Mouse (Mus musculus) cerebellum, adult (tissue): ENCODE results near the gene Slc47a2.
"Not testable (repeated sequence)": the region's sequence is repeated elsewhere in the genome, so short reads cannot be mapped to it uniquely, and the experiment has no call there.

Experiments used
- ATAC-seq: cut with Nextera tagmentation; 2 replicates; pipeline ENCODE4 v1.9.2; 2017; ENCODE audit warnings: mild to moderate bottlenecking, moderate library complexity, mixed read lengths; ENCODE audit not compliant: insufficient number of reproducible peaks, low FRiP score, low TSS enrichment

Slc47a2 gene

GRCm38 (mm10) chr11:61346133-61346532 is 3.5 kb upstream of the Slc47a2 start:
- ATAC-seq, result no peak

DNA sequence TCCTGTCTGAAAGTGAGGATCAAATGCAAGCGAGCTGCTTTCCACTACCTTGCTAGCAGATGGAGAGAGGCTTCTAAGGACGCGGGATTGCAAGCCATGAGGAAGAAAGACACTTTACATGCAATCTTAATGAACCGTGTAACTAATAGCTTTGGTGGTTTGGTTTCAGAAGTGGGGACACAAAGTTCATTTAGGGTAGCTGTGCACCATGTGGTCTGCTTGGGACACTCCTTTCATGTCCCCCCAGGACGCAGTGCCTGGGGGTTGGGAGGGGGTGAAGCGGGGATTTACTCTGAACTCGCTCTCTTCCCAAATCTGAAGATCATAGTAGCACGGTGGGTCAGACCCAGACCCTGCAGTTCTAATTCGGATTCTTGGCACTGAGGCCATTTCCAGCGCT is 689 bp downstream of the Slc47a2 start:
- ATAC-seq, result no peak

DNA sequence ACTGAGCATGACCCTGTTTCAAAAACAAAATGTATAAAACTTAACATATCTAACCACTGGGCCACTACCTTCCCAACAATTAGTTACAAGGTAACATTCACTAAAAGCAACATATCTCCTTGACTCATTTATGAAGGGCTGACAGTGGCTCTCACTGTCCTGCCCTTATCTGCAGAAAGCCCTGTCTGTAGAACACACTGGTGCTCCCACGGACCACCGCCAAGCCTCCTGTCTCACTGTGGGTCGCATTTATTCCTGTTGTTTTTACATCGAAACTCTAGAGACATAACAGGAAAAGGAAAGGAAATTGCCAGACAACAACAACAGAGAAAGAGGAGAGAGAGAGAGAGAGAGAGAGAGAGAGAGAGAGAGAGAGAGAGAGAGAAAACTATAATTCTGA is 1.4 kb downstream of the Slc47a2 start:
- no peak for ATAC-seq

DNA sequence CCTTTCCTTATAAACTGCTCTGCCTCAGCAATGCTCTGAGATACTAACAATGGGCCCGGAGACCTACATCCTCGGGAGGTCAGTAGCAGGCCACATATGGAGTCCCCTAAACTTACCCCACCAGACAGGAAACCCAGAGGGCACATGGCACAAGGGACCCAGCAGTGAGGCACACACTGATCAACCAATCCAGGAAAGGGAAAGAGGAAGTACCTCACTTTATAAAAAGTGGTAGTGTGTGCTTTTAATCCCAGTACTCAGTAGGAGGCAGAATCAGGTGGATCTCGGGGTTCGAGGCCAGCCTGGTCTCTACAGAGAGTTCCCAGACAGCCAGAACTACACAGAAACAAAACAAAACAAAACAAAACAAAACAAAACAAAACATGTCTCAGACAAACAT is 2.3 kb downstream of the Slc47a2 start:
- no peak for ATAC-seq

GRCm38 (mm10) chr11:61337586-61337985 is 5.1 kb downstream of the Slc47a2 start:
- ATAC-seq, result no peak

GRCm38 (mm10) chr11:61320904-61321687 is 21.6 kb downstream of the Slc47a2 start:
- ATAC-seq, result no peak

DNA sequence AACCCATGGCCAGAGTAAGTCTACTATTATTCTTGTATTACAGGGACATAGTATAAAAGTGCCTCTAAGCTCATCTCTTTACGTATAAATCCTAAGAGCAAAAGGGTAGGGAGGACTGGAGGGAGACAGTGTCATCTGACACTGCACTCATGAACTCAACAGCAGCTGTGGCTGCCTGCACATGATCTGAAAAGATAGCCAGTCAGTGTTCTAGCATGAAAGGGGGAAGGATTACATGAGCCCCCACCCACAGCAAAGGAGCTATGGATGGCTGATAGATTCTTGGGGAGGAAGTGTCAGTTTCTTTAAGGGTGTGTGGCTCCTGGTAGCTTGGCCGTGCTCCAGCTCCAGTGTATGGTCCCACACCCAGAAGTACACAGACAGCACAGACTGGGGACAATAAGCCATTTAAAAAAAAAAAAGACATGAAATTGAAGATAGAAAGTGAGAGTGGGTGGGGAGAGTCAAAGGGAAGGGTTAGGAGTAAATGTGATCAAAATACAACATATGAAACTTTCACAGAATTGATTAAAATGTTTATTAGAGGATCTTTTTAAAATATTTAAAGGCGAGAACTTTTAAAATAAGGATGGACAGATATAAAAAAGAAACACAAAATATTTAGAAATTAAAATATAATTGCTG is 22.6 kb downstream of the Slc47a2 start:
- ATAC-seq, result no peak

GRCm38 (mm10) chr11:61319233-61319922 is 23.3 kb downstream of the Slc47a2 start:
- ATAC-seq, result no peak

GRCm38 (mm10) chr11:61316864-61317263 is 25.8 kb downstream of the Slc47a2 start:
- ATAC-seq, result no peak

DNA sequence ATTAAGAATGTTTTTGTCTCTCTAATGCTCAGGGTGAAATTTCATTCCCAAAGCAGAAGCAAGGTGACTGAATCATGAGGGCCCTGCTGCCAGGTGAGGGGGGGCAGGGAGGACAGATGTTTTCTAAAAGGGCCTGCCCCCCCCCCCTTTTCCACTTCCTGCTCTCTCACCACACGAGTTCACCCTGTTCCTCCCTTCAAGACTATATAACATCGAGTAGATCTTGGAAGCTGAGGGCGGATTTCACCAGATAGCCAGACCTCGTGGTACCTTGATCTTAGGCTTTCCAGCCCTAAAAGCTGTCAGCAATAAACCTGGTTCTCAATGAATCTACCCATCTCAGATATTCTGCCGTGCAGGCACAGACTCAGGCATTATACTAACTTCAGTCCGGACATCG is 32.3 kb downstream of the Slc47a2 start:
- ATAC-seq, result no peak

GRCm38 (mm10) chr11:61309831-61310230 is 32.8 kb downstream of the Slc47a2 start:
- ATAC-seq, result no peak

DNA sequence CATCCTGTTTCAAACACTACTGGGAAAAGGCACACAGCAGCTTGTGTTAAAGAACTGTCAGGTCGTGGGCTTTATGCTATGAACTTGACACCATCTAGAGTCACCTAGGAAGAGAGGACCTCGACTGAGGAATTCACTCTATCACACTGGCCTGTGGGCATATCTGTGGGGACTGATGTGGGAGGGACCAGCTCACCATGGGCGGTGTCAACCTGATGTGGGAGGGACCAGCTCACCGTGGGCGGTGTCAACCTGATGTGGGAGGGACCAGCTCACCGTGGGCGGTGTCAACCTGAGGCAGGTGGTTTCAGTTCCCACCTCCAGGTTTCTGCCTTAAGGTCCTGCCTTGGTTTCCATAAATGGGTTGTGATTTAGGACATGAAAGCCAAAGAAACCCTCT is 34.9 kb downstream of the Slc47a2 start:
- ATAC-seq, result no peak

- no peak for ATAC-seq
Observed at GRCm38 (mm10) chr11:61305377-61305776, 37.3 kb downstream of the Slc47a2 start.

DNA sequence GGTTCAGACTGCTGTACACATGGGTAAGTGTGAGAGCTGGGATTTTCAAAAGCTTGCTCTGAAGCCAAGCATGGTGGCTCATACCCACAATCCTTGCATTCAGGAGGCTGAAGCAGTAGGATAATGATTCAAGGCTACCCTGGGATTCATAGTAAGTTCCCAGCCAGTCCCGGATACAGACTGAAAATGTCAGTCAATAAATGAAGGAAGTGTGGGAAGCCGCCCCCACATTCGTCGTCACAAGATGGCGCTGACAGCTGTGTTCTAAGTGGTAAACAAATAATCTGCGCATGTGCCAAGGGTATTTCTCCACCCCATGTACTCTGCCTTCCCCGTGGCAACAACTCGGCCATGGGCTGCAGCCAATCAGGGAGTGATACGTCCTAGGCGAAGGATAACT is 38.1 kb downstream of the Slc47a2 start:
- not testable (repeated sequence) for ATAC-seq

- ATAC-seq, result no peak
Observed at GRCm38 (mm10) chr11:61300716-61301392, 41.8 kb downstream of the Slc47a2 start.

GRCm38 (mm10) chr11:61300205-61300604 is 42.5 kb downstream of the Slc47a2 start:
- no peak for ATAC-seq

- no peak for ATAC-seq
Observed at GRCm38 (mm10) chr11:61297901-61298300, 44.8 kb downstream of the Slc47a2 start.

DNA sequence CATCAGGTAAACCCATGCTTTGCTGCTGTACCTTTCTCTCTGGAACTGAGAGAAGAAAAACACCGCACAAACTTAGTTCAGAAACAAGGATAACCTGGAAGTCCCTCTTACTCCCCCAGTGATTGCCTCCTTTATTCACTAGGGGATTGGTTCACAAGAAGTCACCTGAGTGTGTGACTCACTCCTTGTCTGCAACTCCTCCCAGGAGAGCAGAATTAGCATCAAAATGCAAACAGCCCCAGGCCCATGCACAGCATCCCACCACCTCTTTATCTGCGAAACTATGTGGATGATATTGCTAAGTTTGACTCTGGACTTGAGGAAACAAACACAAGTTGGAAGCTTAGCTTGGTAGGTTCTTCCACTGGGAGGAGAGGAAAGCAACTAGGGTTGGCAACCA is 45.3 kb downstream of the Slc47a2 start:
- ATAC-seq, result no peak

DNA sequence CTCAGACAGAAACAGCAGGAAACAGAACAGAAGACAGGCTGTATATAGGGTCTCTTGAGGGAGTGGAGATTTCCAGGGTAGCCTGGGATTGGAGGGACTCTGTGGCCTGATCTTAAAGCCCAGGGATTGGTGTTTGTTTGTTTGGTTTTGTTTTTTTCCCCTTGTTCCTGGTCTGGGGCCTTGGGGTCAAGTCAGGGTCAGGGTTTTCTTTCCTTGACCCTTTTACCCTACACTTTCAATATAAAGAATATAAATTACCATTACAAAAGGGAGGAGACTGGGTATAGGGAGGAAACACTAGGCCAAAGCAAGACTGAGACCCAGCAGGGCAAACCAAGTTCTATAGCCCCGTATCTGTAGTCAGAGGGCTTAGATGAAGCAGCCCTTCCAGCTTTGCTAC is 46.1 kb downstream of the Slc47a2 start:
- ATAC-seq, result no peak

DNA sequence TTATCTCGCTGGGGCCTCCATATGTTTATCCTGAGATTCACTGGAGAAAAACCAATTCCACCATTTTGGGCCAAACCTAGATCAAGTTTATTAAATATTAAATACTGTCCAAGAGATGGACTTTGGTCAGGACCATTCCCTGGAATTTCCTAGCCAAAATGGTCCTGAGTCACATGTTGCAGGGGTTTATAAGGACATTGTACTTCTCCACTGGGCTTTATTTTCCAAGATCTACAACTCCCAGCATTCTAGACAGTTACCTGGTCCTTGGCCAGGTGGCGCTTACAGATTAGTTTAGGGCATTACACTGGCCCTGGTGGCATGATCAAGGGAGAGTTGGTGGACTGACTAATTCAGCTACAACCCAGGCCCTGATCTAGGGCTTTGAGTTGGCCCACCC is 47.1 kb downstream of the Slc47a2 start:
- ATAC-seq, result no peak

DNA sequence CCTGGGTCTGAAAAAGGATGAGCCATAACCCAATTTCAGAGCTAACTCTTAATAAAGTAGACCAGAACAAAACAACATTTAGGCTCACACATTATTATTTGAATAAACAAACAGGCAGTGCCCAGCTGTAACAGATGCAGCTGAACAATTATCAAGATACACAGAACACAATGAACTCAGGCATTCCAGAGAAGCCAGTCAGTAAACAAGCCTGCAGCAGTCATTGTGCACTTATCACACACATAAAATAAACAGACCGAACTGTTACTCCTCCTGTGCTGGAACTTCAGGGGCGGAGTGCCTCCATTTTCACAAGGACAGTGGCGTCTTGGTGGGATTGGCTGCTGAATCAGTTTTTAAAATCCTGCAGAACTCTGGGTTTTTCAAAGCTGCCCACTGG is 48.2 kb downstream of the Slc47a2 start:
- ATAC-seq, result no peak
